Mouse (Mus musculus): Measurements from ENCODE around the gene Mogs. TPM values are rescaled to one million over a fixed set of nuclear protein-coding genes. Genes with fewer than 3 reads are reported as not detected.
A peak's percentile ranks its signal among the peaks of the same experiment; 100 is the strongest.

Gene Mogs
- polyA plus RNA-seq, 1 experiment from 2014 or later = 13.7 TPM

DNA sequence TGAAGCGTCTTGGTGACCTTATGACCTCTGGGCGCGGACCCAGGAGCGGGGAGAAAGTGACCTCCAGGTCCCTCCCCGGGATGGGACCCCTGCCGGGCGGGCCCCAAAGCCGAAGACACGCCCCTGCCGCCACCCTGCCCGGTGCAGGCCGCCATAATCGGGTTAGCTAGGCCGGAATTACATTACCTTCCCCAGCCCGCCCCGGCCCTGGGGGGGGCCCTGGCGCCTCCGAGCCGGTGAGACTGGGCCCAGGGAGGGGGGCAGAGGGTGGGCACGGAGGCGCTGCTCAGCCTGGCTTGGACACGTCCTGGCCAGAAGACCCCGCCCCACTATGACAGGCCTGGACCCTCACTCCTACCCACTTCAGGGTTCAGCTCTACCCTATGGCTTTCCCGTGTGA lies 44.1 kb upstream of the Mogs start:
- H3K4me1 ChIP-seq (replicated peaks; ENCODE audit: control insufficient read depth, insufficient read depth, low read length) = peaks cover 2% of the 10 kb centered on the region; the same call in 1 of the 2 replicates
- H3K9ac ChIP-seq (ENCODE audit: low read length) = no peak overlapping the region
- WGBS = under 1% methylated on average over 19 of the region's 24 CpGs
- no peaks in the 10 kb centered on the region for H3K36me3 ChIP-seq (ENCODE audit: control insufficient read depth, insufficient read depth, low read length)
- H3K9me3 ChIP-seq (ENCODE audit: control insufficient read depth, low read length) = no peaks in the 10 kb centered on the region
- peak overlapping the region; percentile 5 for H3K4me3 ChIP-seq (ENCODE audit: low read length)
- H3K27ac ChIP-seq (ENCODE audit: low read length) = no peak overlapping the region
- H3K4me2 ChIP-seq (ENCODE audit: low read depth, low read length) = no peak overlapping the region
- 0 out of 2 replicates have a peak, but pooled peaks have one; percentile 13 for ATAC-seq (ENCODE audit: low read depth)
- H3K27me3 ChIP-seq (ENCODE audit: control insufficient read depth, insufficient read depth, low read depth, low read length) = peaks cover 89% of the 10 kb centered on the region

- Histone ChIP-seq H3K9me3 (ENCODE audit: control insufficient read depth, low read length) (no peaks in the 10 kb centered on the region), H3K27ac (ENCODE audit: low read length) (no peak overlapping the region), H3K4me2 (ENCODE audit: low read depth, low read length) (no peak overlapping the region), H3K4me1 (replicated peaks; ENCODE audit: control insufficient read depth, insufficient read depth, low read length) (peaks cover 10% of the 10 kb centered on the region), H3K36me3 (ENCODE audit: control insufficient read depth, insufficient read depth, low read length) (no peaks in the 10 kb centered on the region), H3K9ac (ENCODE audit: low read length) (no peak overlapping the region), H3K27me3 (ENCODE audit: control insufficient read depth, insufficient read depth, low read depth, low read length) (peaks cover 59% of the 10 kb centered on the region), H3K4me3 (ENCODE audit: low read length) (no peak overlapping the region)
- no peak for ATAC-seq (ENCODE audit: low read depth)
- 6% methylated on average over 2 of the region's 2 CpGs for WGBS
These were observed 40.3 kb upstream of the Mogs start for GRCm38 (mm10) chr6:83074979-83075378.

DNA sequence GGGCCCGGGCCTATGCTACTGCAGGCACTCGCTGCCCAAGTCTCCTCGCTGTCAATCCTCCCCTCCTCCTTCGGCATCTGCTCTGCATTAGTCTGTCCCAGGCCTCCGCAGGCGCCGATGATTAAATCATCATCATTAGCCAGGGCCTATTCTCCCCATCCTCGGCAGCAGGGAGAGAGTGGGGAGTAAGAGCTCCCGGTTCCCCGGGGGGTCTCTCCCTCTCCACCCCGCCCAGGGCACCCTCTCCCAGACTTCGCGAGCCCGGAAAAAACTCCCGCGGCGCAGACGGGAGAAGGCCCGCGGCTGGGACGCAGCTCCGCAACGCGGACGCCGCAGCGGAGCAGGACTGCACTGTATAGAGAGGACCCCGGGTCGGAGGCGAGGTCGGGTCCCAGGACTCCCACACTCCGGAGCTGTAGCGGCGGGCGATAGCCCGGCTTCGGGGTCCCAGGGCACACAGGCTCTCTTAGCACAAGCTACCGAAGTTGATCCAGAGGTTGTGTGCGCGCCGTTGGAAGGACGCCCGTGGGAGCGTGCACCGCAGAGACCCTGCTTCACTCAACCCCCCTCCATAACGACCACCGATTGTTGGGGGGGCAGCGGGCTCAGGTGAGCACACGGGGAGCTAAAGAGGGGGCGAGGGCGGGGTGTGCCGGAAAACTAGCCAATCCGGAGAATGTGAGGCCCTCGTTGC lies 37.5 kb upstream of the Mogs start, which contains the start of gene Pcgf1:
Pcgf1 (plus strand) TSS at position 240 of the 694 bp plus-strand sequence.
- H3K4me1 ChIP-seq (replicated peaks; ENCODE audit: control insufficient read depth, insufficient read depth, low read length) = peaks cover 8% of the 10 kb centered on the region
- H3K27me3 ChIP-seq (ENCODE audit: control insufficient read depth, insufficient read depth, low read depth, low read length) = peaks cover 33% of the 10 kb centered on the region
- ATAC-seq (ENCODE audit: low read depth) = peak; percentile 67
- peaks cover 8% of the 10 kb centered on the region for H3K36me3 ChIP-seq (ENCODE audit: control insufficient read depth, insufficient read depth, low read length)
- peak within 1 kb of the TSS; percentile 88 for H3K27ac ChIP-seq (ENCODE audit: low read length)
- H3K9ac ChIP-seq (ENCODE audit: low read length) = peak within 1 kb of the TSS; percentile 89
- no peaks in the 10 kb centered on the region for H3K9me3 ChIP-seq (ENCODE audit: control insufficient read depth, low read length)
- WGBS = under 1% methylated on average over 54 of the region's 54 CpGs
- H3K4me2 ChIP-seq (ENCODE audit: low read depth, low read length) = peak within 1 kb of the TSS; percentile 98
- H3K4me3 ChIP-seq (ENCODE audit: low read length) = peak within 1 kb of the TSS; percentile 85

GRCm38 (mm10) chr6:83078324-83078858 lies 36.9 kb upstream of the Mogs start:
- Histone ChIP-seq H3K4me2 (ENCODE audit: low read depth, low read length) (peak overlapping the region; percentile 81), H3K4me1 (replicated peaks; ENCODE audit: control insufficient read depth, insufficient read depth, low read length) (peaks cover 8% of the 10 kb centered on the region), H3K9me3 (ENCODE audit: control insufficient read depth, low read length) (no peaks in the 10 kb centered on the region), H3K36me3 (ENCODE audit: control insufficient read depth, insufficient read depth, low read length) (peaks cover 8% of the 10 kb centered on the region), H3K9ac (ENCODE audit: low read length) (peak overlapping the region; percentile 79), H3K4me3 (ENCODE audit: low read length) (peak overlapping the region; percentile 85), H3K27me3 (ENCODE audit: control insufficient read depth, insufficient read depth, low read depth, low read length) (peaks cover 36% of the 10 kb centered on the region), H3K27ac (ENCODE audit: low read length) (peak overlapping the region; percentile 88)
- under 1% methylated on average over 46 of the region's 46 CpGs for WGBS
- ATAC-seq (ENCODE audit: low read depth) = peak; percentile 96

- Histone ChIP-seq H3K9me3 (ENCODE audit: control insufficient read depth, low read length) (no peaks in the 10 kb centered on the region), H3K9ac (ENCODE audit: low read length) (no peak overlapping the region), H3K4me3 (ENCODE audit: low read length) (no peak overlapping the region), H3K36me3 (ENCODE audit: control insufficient read depth, insufficient read depth, low read length) (peaks cover 8% of the 10 kb centered on the region), H3K27me3 (ENCODE audit: control insufficient read depth, insufficient read depth, low read depth, low read length) (peaks cover 37% of the 10 kb centered on the region), H3K4me1 (replicated peaks; ENCODE audit: control insufficient read depth, insufficient read depth, low read length) (peaks cover 8% of the 10 kb centered on the region), H3K4me2 (ENCODE audit: low read depth, low read length) (no peak overlapping the region), H3K27ac (ENCODE audit: low read length) (no peak overlapping the region)
- 87% methylated on average over 5 of the region's 5 CpGs for WGBS
- ATAC-seq (ENCODE audit: low read depth) = no peak
These were observed 35.1 kb upstream of the Mogs start for GRCm38 (mm10) chr6:83080210-83080609.

DNA sequence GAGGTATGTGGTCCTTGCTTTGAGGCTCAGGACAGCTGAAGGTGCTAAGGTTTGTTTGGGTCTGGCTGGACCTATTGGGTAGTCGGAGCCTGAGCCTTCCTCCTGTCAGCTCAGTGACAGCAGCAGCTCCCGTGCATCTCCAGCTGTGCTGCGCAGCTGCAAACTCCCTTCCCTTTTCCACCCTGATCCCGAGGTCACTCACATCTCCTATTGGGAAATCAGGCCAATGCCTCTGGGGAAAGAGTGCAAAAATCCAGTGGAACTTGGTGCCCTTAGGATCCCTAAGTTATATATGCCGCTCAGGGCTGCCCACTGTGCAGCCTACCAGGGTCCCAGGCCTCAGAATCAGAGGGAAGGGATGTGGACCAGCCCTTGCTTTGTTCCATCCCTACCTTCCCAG lies 31.8 kb upstream of the Mogs start:
- H3K4me1 ChIP-seq (replicated peaks; ENCODE audit: control insufficient read depth, insufficient read depth, low read length) = peaks cover 20% of the 10 kb centered on the region
- peaks cover 56% of the 10 kb centered on the region for H3K27me3 ChIP-seq (ENCODE audit: control insufficient read depth, insufficient read depth, low read depth, low read length)
- H3K9ac ChIP-seq (ENCODE audit: low read length) = no peak overlapping the region

DNA sequence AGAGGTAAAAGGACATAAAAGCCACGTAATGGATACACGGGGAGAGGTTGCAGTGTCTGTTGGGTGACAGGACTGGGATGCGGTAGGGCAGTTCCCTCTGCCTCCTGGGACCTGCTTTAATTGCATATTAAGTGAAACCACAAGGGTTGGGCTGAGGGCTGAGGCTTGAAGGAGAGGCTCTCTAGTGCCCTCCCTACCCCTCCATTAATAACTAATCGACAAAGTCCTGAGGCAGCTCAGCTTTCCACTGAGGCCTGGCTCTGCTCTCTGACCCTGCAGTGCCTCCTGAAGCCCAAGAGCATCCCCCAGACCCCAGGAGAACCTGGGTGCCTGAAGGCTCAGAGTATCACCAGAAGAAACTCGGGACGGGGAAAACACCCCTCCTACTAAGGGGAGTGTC lies 30.8 kb upstream of the Mogs start:
- no peak overlapping the region for H3K4me2 ChIP-seq (ENCODE audit: low read depth, low read length)
- H3K36me3 ChIP-seq (ENCODE audit: control insufficient read depth, insufficient read depth, low read length) = peaks cover 8% of the 10 kb centered on the region
- H3K4me1 ChIP-seq (replicated peaks; ENCODE audit: control insufficient read depth, insufficient read depth, low read length) = peaks cover 13% of the 10 kb centered on the region
- H3K27me3 ChIP-seq (ENCODE audit: control insufficient read depth, insufficient read depth, low read depth, low read length) = peaks cover 64% of the 10 kb centered on the region
- H3K9ac ChIP-seq (ENCODE audit: low read length) = no peak overlapping the region
- no peak overlapping the region for H3K4me3 ChIP-seq (ENCODE audit: low read length)
- WGBS = 7% methylated on average over 6 of the region's 6 CpGs
- no peaks in the 10 kb centered on the region for H3K9me3 ChIP-seq (ENCODE audit: control insufficient read depth, low read length)
- no peak overlapping the region for H3K27ac ChIP-seq (ENCODE audit: low read length)
- ATAC-seq (ENCODE audit: low read depth) = no peak

More for the DNA sequence above, 31.8 kb upstream of the Mogs start:
- no peak for ATAC-seq (ENCODE audit: low read depth)
- Histone ChIP-seq H3K27ac (ENCODE audit: low read length) (no peak overlapping the region), H3K4me3 (ENCODE audit: low read length) (no peak overlapping the region), H3K36me3 (ENCODE audit: control insufficient read depth, insufficient read depth, low read length) (peaks cover 8% of the 10 kb centered on the region), H3K9me3 (ENCODE audit: control insufficient read depth, low read length) (no peaks in the 10 kb centered on the region), H3K4me2 (ENCODE audit: low read depth, low read length) (no peak overlapping the region)
- 22% methylated on average over 5 of the region's 5 CpGs for WGBS

DNA sequence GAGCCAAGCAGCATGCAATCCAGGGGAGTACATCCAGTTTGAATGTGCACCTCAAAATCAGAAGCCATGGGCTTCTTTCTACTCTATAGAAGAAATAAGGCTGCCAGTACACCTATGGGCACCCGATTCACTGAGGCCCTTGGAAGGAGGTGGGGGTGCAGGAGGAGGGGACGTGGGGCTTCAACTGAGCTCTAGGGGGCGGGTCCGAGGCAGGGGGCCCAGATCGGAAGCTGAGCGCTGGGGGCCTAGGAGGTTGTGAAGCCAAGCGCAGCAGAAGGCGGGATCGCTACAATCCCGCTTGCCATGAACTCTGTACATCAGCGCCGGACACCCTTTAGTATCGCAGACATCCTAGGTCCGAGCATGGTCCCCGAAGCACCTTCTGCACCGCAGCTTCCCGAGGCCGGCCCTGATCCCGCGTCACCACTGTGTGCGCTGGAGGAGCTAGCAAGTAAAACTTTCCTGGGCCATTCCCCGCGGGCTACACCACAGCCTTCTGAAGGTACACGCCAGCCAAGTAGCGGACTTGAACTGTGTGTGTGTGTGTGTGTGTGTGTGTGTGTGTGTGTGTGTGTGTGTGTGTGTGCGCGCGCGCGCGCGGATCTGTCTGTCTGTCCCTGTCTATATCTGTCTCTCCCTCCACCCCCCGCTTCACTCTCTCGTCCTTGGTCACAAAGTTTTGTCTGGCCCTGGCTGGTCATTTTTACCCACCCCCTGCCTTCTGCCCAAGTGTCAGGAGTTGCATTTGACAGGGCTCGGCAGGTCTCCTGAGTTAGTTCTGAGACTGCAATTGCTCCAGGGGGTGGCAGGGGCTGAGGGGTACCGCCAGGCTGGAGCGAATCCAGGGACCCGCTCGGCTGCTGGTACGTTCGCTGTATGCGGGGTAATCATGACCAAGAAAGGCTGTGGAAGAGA lies 28.9 kb upstream of the Mogs start, which contains the start of gene Lbx2:
Lbx2 (plus strand) TSS at position 247 of the 915 bp plus-strand sequence.
- 6% methylated on average over 42 of the region's 42 CpGs for WGBS
- Histone ChIP-seq H3K4me1 (replicated peaks; ENCODE audit: control insufficient read depth, insufficient read depth, low read length) (peaks cover 12% of the 10 kb centered on the region), H3K27ac (ENCODE audit: low read length) (no peak within 1 kb of the TSS), H3K9me3 (ENCODE audit: control insufficient read depth, low read length) (no peaks in the 10 kb centered on the region), H3K36me3 (ENCODE audit: control insufficient read depth, insufficient read depth, low read length) (peaks cover 4% of the 10 kb centered on the region), H3K4me3 (ENCODE audit: low read length) (peak within 1 kb of the TSS; percentile 32), H3K27me3 (ENCODE audit: control insufficient read depth, insufficient read depth, low read depth, low read length) (peaks cover 66% of the 10 kb centered on the region), H3K9ac (ENCODE audit: low read length) (peak within 1 kb of the TSS; percentile 27; the same call in 1 of the 2 replicates), H3K4me2 (ENCODE audit: low read depth, low read length) (peak within 1 kb of the TSS; percentile 43)
- ATAC-seq (ENCODE audit: low read depth) = no peak
